ENCODE assay signal across 31 mouse cellular contexts in genomic region chr7:81597660-81598059, GRCm38 (mm10). TPM values are rescaled to one million over a fixed set of nuclear protein-coding genes. Genes with fewer than 3 reads are reported as not detected.
DNase-seq lines count a peak whose midpoint lies in the region; ATAC-seq and TF ChIP-seq lines count a peak whose summit lies in the region.
"Had no signal": no experiment of that assay in that cellular context is flagged by ENCODE, and none has a peak within 500 bp of the region (broad histone marks: within the 10 kb centered on the region; RNA-seq: fewer than 3 reads in every experiment).

No protein-coding gene starts in this region.

- no peak for ATAC-seq in heart, embryonic 11.5 days (replicated peaks; ENCODE audit: insufficient number of reproducible peaks, low FRiP score, low TSS enrichment)
- ATAC-seq in liver, embryonic 11.5 days (replicated peaks; ENCODE audit: low FRiP score): no peak
- no peak for ATAC-seq in liver, embryonic 12.5 days
- peak; percentile 77 for ATAC-seq in intestine, embryonic 16.5 days
- peak; percentile 51; the same call in 1 of the 2 replicates for ATAC-seq in stomach, postnatal 0 days (ENCODE audit: low FRiP score, low TSS enrichment)
- ATAC-seq: CD4-positive, CD25-positive, alpha-beta regulatory T cell, adult 4 months; forebrain, embryonic 15.5 days; hindbrain, embryonic 16.5 days had no signal

- H3K27me3 ChIP-seq in heart, embryonic 10.5 days (ENCODE audit: insufficient read depth, poor library complexity, severe bottlenecking): no peaks in the 10 kb centered on the region
- no peaks in the 10 kb centered on the region for H3K27me3 ChIP-seq in heart, embryonic 11.5 days (ENCODE audit: control insufficient read depth, insufficient read depth, low read length)
- no peaks in the 10 kb centered on the region for H3K27me3 ChIP-seq in liver, embryonic 11.5 days (replicated peaks; ENCODE audit: control insufficient read depth, insufficient read depth, low read length)
- H3K27me3 ChIP-seq in liver, embryonic 12.5 days (replicated peaks): no peaks in the 10 kb centered on the region
- no peaks in the 10 kb centered on the region for H3K27me3 ChIP-seq in intestine, embryonic 16.5 days (replicated peaks; ENCODE audit: control insufficient read depth, insufficient read depth, low read length)
- no peaks in the 10 kb centered on the region for H3K27me3 ChIP-seq in stomach, postnatal 0 days (ENCODE audit: control insufficient read depth, insufficient read depth, low read length)
- H3K27me3 ChIP-seq: forebrain, embryonic 15.5 days; limb, embryonic 13.5 days; liver, embryonic 13.5 days; neural tube, embryonic 12.5 days had no signal

- H3K4me3 ChIP-seq in heart, embryonic 10.5 days: no peak overlapping the region
- H3K4me3 ChIP-seq in heart, embryonic 11.5 days (ENCODE audit: low read depth, low read length): no peak overlapping the region
- H3K4me3 ChIP-seq in liver, embryonic 11.5 days (ENCODE audit: low read depth, low read length): no peak overlapping the region
- no peak overlapping the region for H3K4me3 ChIP-seq in liver, embryonic 12.5 days
- no peak overlapping the region for H3K4me3 ChIP-seq in intestine, embryonic 16.5 days (ENCODE audit: low read length)
- H3K4me3 ChIP-seq in stomach, postnatal 0 days (ENCODE audit: low read depth, low read length): no peak overlapping the region
- H3K4me3 ChIP-seq: erythroblast, embryonic 14.5 days; forebrain, embryonic 15.5 days; gastrocnemius, adult 2 months; heart, adult 2 months; hindbrain, embryonic 10.5 days; layer of hippocampus, adult 2 months; left cerebral cortex, adult 2 months; limb, embryonic 13.5 days; liver, embryonic 13.5 days; myocyte; neural tube, embryonic 12.5 days had no signal

- TF ChIP-seq CTCF in stomach, postnatal 0 days (IDR thresholded peaks at IDR 0.05; ENCODE audit: low read depth): no peak

- H3K36me3 ChIP-seq in heart, embryonic 10.5 days: peaks cover 67% of the 10 kb centered on the region
- H3K36me3 ChIP-seq in heart, embryonic 11.5 days (ENCODE audit: control insufficient read depth, insufficient read depth, low read length): peaks cover 16% of the 10 kb centered on the region
- peaks cover 29% of the 10 kb centered on the region for H3K36me3 ChIP-seq in liver, embryonic 11.5 days (ENCODE audit: control insufficient read depth, insufficient read depth, low read length)
- H3K36me3 ChIP-seq in liver, embryonic 12.5 days: peaks cover 66% of the 10 kb centered on the region
- peaks cover 16% of the 10 kb centered on the region for H3K36me3 ChIP-seq in intestine, embryonic 16.5 days (ENCODE audit: control insufficient read depth, insufficient read depth, low read length)
- peaks cover 18% of the 10 kb centered on the region for H3K36me3 ChIP-seq in stomach, postnatal 0 days (ENCODE audit: control insufficient read depth, insufficient read depth, low read length)

- 100% methylated on average over 1 of the region's 1 CpGs for WGBS in heart, embryonic 10.5 days
- 95% methylated on average over 1 of the region's 1 CpGs for WGBS in heart, embryonic 11.5 days (ENCODE audit: insufficient replicate concordance)
- WGBS in liver, embryonic 11.5 days: 89% methylated on average over 1 of the region's 1 CpGs
- WGBS in liver, embryonic 12.5 days (ENCODE audit: insufficient replicate concordance): 96% methylated on average over 1 of the region's 1 CpGs
- WGBS in intestine, embryonic 16.5 days: 97% methylated on average over 1 of the region's 1 CpGs
- 97% methylated on average over 1 of the region's 1 CpGs for WGBS in stomach, postnatal 0 days

- no peak for DNase-seq in heart, embryonic 10.5 days (ENCODE audit: low spot score)
- DNase-seq in liver, embryonic 11.5 days (ENCODE audit: low spot score): peak; percentile 18
- peak; percentile 10 for DNase-seq in stomach, postnatal 0 days (ENCODE audit: low spot score)
- DNase-seq in lung, postnatal 25 days (ENCODE audit: low spot score): no peak
- DNase-seq: adrenal gland, postnatal 36 days; cerebellum, adult 2 months; cerebellum, postnatal 14 days; gastrocnemius, adult 2 months; kidney, adult 11 months; kidney, postnatal 36 days; liver, embryonic 13.5 days; lung, adult 18-20 months; lung, postnatal 14 days; right cerebral cortex, adult 18-20 months; spleen, adult 18-20 months had no signal

- no peak overlapping the region for H3K9ac ChIP-seq in heart, embryonic 11.5 days (ENCODE audit: low read depth, low read length)
- no peak overlapping the region for H3K9ac ChIP-seq in liver, embryonic 11.5 days (ENCODE audit: low read depth, low read length)
- H3K9ac ChIP-seq in liver, embryonic 12.5 days: no peak overlapping the region
- H3K9ac ChIP-seq in intestine, embryonic 16.5 days (ENCODE audit: low read depth, low read length): no peak overlapping the region
- no peak overlapping the region for H3K9ac ChIP-seq in stomach, postnatal 0 days (ENCODE audit: low read length)
- H3K9ac ChIP-seq: forebrain, embryonic 15.5 days; limb, embryonic 13.5 days; liver, embryonic 13.5 days; neural tube, embryonic 12.5 days had no signal

- no peaks in the 10 kb centered on the region for H3K9me3 ChIP-seq in heart, embryonic 10.5 days
- no peaks in the 10 kb centered on the region for H3K9me3 ChIP-seq in heart, embryonic 11.5 days (replicated peaks; ENCODE audit: control insufficient read depth, low read length)
- H3K9me3 ChIP-seq in liver, embryonic 11.5 days (ENCODE audit: control insufficient read depth, low read length): no peaks in the 10 kb centered on the region
- no peaks in the 10 kb centered on the region for H3K9me3 ChIP-seq in liver, embryonic 12.5 days (replicated peaks)
- H3K9me3 ChIP-seq in intestine, embryonic 16.5 days (ENCODE audit: control insufficient read depth, low read length): no peaks in the 10 kb centered on the region; the same call in 1 of the 2 replicates
- no peaks in the 10 kb centered on the region for H3K9me3 ChIP-seq in stomach, postnatal 0 days (ENCODE audit: control insufficient read depth, low read length)
- H3K9me3 ChIP-seq: forebrain, embryonic 15.5 days; hindbrain, embryonic 10.5 days; limb, embryonic 13.5 days; liver, embryonic 13.5 days; neural tube, embryonic 12.5 days had no signal

- no peak overlapping the region for H3K4me2 ChIP-seq in heart, embryonic 11.5 days
- H3K4me2 ChIP-seq in liver, embryonic 11.5 days: no peak overlapping the region
- no peak overlapping the region for H3K4me2 ChIP-seq in liver, embryonic 12.5 days
- H3K4me2 ChIP-seq in intestine, embryonic 16.5 days (ENCODE audit: low read depth, low read length): no peak overlapping the region
- H3K4me2 ChIP-seq in stomach, postnatal 0 days (replicated peaks; ENCODE audit: low read depth): no peak overlapping the region
- H3K4me2 ChIP-seq: forebrain, embryonic 15.5 days; limb, embryonic 13.5 days; liver, embryonic 13.5 days; midbrain, embryonic 11.5 days; neural tube, embryonic 12.5 days had no signal

- no peak for TF ChIP-seq EP300 in stomach, postnatal 0 days (optimal IDR thresholded peaks at IDR 0.05)

- peak overlapping the region; percentile 63 for H3K27ac ChIP-seq in heart, embryonic 10.5 days
- no peak overlapping the region for H3K27ac ChIP-seq in heart, embryonic 11.5 days (ENCODE audit: low read depth, low read length)
- no peak overlapping the region for H3K27ac ChIP-seq in liver, embryonic 11.5 days (ENCODE audit: low read depth, low read length)
- no peak overlapping the region for H3K27ac ChIP-seq in liver, embryonic 12.5 days
- no peak overlapping the region for H3K27ac ChIP-seq in intestine, embryonic 16.5 days (ENCODE audit: low read length)
- no peak overlapping the region for H3K27ac ChIP-seq in stomach, postnatal 0 days (replicated peaks)
- H3K27ac ChIP-seq: forebrain, embryonic 15.5 days; gastrocnemius, adult 2 months; heart, adult 2 months; hindbrain, embryonic 10.5 days; layer of hippocampus, adult 2 months; left cerebral cortex, adult 2 months; limb, embryonic 13.5 days; liver, embryonic 13.5 days; neural tube, embryonic 12.5 days had no signal

- peaks cover 18% of the 10 kb centered on the region; the same call in 1 of the 2 replicates for H3K4me1 ChIP-seq in heart, embryonic 10.5 days
- H3K4me1 ChIP-seq in heart, embryonic 11.5 days (ENCODE audit: control insufficient read depth, insufficient read depth, low read length): peaks cover 7% of the 10 kb centered on the region; the same call in 1 of the 2 replicates
- no peaks in the 10 kb centered on the region for H3K4me1 ChIP-seq in liver, embryonic 11.5 days (replicated peaks; ENCODE audit: control insufficient read depth, insufficient read depth, low read length)
- H3K4me1 ChIP-seq in liver, embryonic 12.5 days: 0 out of 2 replicates have a peak, but pooled peaks cover 3% of the 10 kb centered on the region
- peaks cover 5% of the 10 kb centered on the region; the same call in 1 of the 2 replicates for H3K4me1 ChIP-seq in intestine, embryonic 16.5 days (ENCODE audit: control insufficient read depth, insufficient read depth, low read length)
- no peaks in the 10 kb centered on the region for H3K4me1 ChIP-seq in stomach, postnatal 0 days (replicated peaks; ENCODE audit: control insufficient read depth, insufficient read depth)
- H3K4me1 ChIP-seq: forebrain, embryonic 15.5 days; liver, embryonic 13.5 days; neural tube, embryonic 12.5 days had no signal

RNA-seq across cellular contexts. Expression of gene Whamm, which starts 26.6 kb away (rescaled TPM):
- polyA plus RNA-seq in heart, embryonic 10.5 days (2016; fragmentation: Nextera tagmentation; extraction: Ambion mirVana): 3.9 and 4.0 TPM in 2 replicates
- polyA plus RNA-seq in heart, embryonic 11.5 days (2014; fragmentation: Nextera tagmentation; extraction: Ambion mirVana): 5.9 and 6.2 TPM in 2 replicates
- polyA plus RNA-seq in liver, embryonic 11.5 days (2014; fragmentation: Nextera tagmentation; extraction: Ambion mirVana): 10.5 and 11.6 TPM in 2 replicates
- 8.2 and 9.6 TPM in 2 replicates for polyA plus RNA-seq in liver, embryonic 12.5 days (2016; fragmentation: Nextera tagmentation; extraction: Ambion mirVana)
- 1.4 and 1.9 TPM in 2 replicates for polyA plus RNA-seq in intestine, embryonic 16.5 days (2015; fragmentation: Nextera tagmentation; extraction: Ambion mirVana)
- polyA plus RNA-seq in stomach, postnatal 0 days (2015; fragmentation: Nextera tagmentation; extraction: Ambion mirVana): 3.5 and 3.8 TPM in 2 replicates

RNA-seq across cellular contexts. Expression of gene Fsd2, which starts 30.9 kb away (rescaled TPM):
- polyA plus RNA-seq in heart, embryonic 10.5 days (2016; fragmentation: Nextera tagmentation; extraction: Ambion mirVana): 39.8 and 79.8 TPM in 2 replicates
- polyA plus RNA-seq in heart, embryonic 11.5 days (2014; fragmentation: Nextera tagmentation; extraction: Ambion mirVana): 50.9 and 62.4 TPM in 2 replicates
- polyA plus RNA-seq in liver, embryonic 11.5 days (2014; fragmentation: Nextera tagmentation; extraction: Ambion mirVana): 0.19 and 0.21 TPM in 2 replicates
- polyA plus RNA-seq in liver, embryonic 12.5 days (2016; fragmentation: Nextera tagmentation; extraction: Ambion mirVana): 0.05 and 0.06 TPM in 2 replicates
- 0.07 and 0.11 TPM in 2 replicates for polyA plus RNA-seq in intestine, embryonic 16.5 days (2015; fragmentation: Nextera tagmentation; extraction: Ambion mirVana)
- polyA plus RNA-seq in stomach, postnatal 0 days (2015; fragmentation: Nextera tagmentation; extraction: Ambion mirVana): 0.06 and 0.11 TPM in 2 replicates
- polyA plus RNA-seq: erythroblast, embryonic 14.5 days; kidney, embryonic 14.5 days had no signal

Comparison
In these comparisons a context has a peak if more than half of its experiments do, and no peak if none do; other contexts are left out.
1. DNase-seq: peak in liver, embryonic 11.5 days (single experiment) and stomach, postnatal 0 days (single experiment); none in heart, embryonic 10.5 days (single experiment) and lung, postnatal 25 days (single experiment).
2. ATAC-seq: peak in intestine, embryonic 16.5 days (single experiment) and stomach, postnatal 0 days (single experiment); none in heart, embryonic 11.5 days (single experiment), liver, embryonic 11.5 days (single experiment) and liver, embryonic 12.5 days (single experiment).
3. RNA of gene Fsd2, which starts 30.9 kb away (polyA plus RNA-seq): 50.9 to 62.4 TPM in heart, embryonic 11.5 days and 39.8 to 79.8 TPM in heart, embryonic 10.5 days; 0.19 to 0.21 TPM in liver, embryonic 11.5 days, 0.07 to 0.11 TPM in intestine, embryonic 16.5 days, 0.06 to 0.11 TPM in stomach, postnatal 0 days and 0.05 to 0.06 TPM in liver, embryonic 12.5 days; every median in the first group is over 10 times any median in the second.